12 mouse cellular contexts compared by ENCODE assay signal in the genomic region with DNA sequence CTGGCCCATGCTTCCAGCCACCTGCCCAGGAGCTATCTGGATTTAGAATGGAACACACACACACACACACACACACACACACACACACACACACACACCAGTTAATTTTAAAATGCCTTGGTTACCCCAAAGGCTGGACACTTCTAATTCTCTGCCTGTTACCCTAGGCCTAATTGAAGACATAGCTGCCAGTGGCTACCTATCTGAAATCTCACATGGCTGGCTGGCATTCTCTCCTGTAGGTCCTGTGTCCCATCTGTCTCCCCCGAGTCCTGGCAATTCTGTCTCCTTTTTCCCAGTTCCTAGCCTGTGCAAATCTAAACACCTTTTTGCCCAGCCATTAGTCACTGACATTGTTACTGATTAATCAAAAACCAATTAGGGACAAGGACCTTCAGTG.
"Had no signal": no experiment of that assay in that cellular context is flagged by ENCODE, and none has a peak within 500 bp of the region (broad histone marks: within the 10 kb centered on the region; RNA-seq: fewer than 3 reads in every experiment).

No protein-coding gene starts in this region.

- H3K27me3 ChIP-seq: limb, embryonic 12.5 days; liver, embryonic 15.5 days; midbrain, embryonic 13.5 days; stomach, embryonic 15.5 days had no signal

- ATAC-seq: lung, postnatal 0 days; midbrain, embryonic 13.5 days had no signal

- H3K4me1 ChIP-seq: limb, embryonic 12.5 days; liver, embryonic 15.5 days; midbrain, embryonic 13.5 days; stomach, embryonic 15.5 days had no signal

- H3K4me2 ChIP-seq: limb, embryonic 12.5 days; liver, embryonic 11.5 days; liver, embryonic 15.5 days; midbrain, embryonic 13.5 days; stomach, embryonic 15.5 days had no signal

- DNase-seq: kidney, postnatal 25 days; lung, adult 2 months; lung, postnatal 36 days; right cerebral cortex, postnatal 14 days; thymus, adult 2 months; thymus, postnatal 36 days had no signal

- H3K9me3 ChIP-seq: limb, embryonic 12.5 days; liver, embryonic 15.5 days; midbrain, embryonic 13.5 days; stomach, embryonic 15.5 days had no signal

- H3K27ac ChIP-seq: limb, embryonic 12.5 days; liver, embryonic 15.5 days; midbrain, embryonic 13.5 days; stomach, embryonic 15.5 days had no signal

- H3K36me3 ChIP-seq: limb, embryonic 12.5 days; liver, embryonic 15.5 days; midbrain, embryonic 13.5 days; stomach, embryonic 15.5 days had no signal

- H3K9ac ChIP-seq: limb, embryonic 12.5 days; liver, embryonic 15.5 days; midbrain, embryonic 13.5 days; stomach, embryonic 15.5 days had no signal

- H3K4me3 ChIP-seq: limb, embryonic 12.5 days; liver, embryonic 15.5 days; midbrain, embryonic 13.5 days; stomach, embryonic 15.5 days had no signal
